Mouse (Mus musculus) CH12.LX (cell line): ENCODE results near the gene Nlrp6.

Source experiments
- CTCF ChIP-seq, 2 experiments: IDR thresholded peaks in 1 of 2; conservative IDR thresholded peaks in 1 of 2; 2 replicates each; pipeline ENCODE4 v1.5.1; 2011 to 2012; ENCODE audit warnings: low read depth in 2 of 2, low read length in 2 of 2, improper control_type of control experiment in 1 of 2, inconsistent platforms in 1 of 2, mild to moderate bottlenecking in 1 of 2, moderate library complexity in 1 of 2
- HCFC1 ChIP-seq: IDR thresholded peaks from 2 replicates; pipeline ENCODE4 v1.6.1; 2012; ENCODE audit warnings: low read depth, mild to moderate bottlenecking, inconsistent platforms, low read length, improper control_type of control experiment
- ZKSCAN1 ChIP-seq: IDR thresholded peaks from 2 replicates; pipeline ENCODE4 v1.6.1; 2012; ENCODE audit warnings: low read depth, inconsistent platforms, low read length, improper control_type of control experiment, borderline replicate concordance

GRCm38 (mm10) chr7:140907697-140908096, 13.0 kb upstream of the Nlrp6 start:
- no peak for TF ChIP-seq HCFC1
- TF ChIP-seq ZKSCAN1, result no peak
- peak in 1 of 2 experiments; percentile 54; a peak in 2 of 4 replicates for TF ChIP-seq CTCF (conservative IDR thresholded peaks at IDR 0.05 in 1 of 2, IDR thresholded peaks at IDR 0.05 in 1 of 2; ENCODE audit: low read depth in 2 of 2, low read length in 2 of 2)
